Mouse (Mus musculus) CD8-positive naive resting alpha-beta T cell, adult 2 months (primary cell): ENCODE measurements around the gene Nucks1.
A peak's percentile ranks its signal among the peaks of the same experiment; 100 is the strongest.

Experiments
- DNase-seq, 2 experiments: peaks; one replicate each; pipeline ENCODE4 v3.0.0; 2022; ENCODE audit warnings: low read depth in 2 of 2, low spot score in 2 of 2

Nucks1 gene

GRCm38 (mm10) chr1:131919052-131919451 is 8.7 kb downstream of the Nucks1 start:
- no peak for DNase-seq

GRCm38 (mm10) chr1:131922100-131922499 is 11.8 kb downstream of the Nucks1 start:
- DNase-seq, result no peak

DNA sequence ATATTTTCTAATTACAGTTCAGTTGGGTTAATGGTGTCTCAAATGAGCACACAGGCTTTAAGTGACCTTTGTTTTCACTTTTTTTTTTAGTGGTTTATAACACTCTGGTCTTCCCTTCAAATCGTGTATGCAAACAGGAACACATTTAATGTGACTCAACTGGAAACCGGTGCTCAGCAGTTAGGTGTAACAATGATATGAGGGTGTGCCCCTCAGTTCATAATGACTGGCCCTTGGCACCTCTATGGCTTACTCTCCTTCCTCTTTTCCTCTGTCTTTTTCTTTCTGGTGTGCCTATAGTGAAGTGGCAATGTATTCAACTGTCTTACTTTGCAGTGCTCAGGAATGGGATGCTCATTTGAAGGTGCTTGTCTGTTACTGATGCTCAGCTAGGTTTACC is 23.1 kb downstream of the Nucks1 start:
- no peak for DNase-seq

GRCm38 (mm10) chr1:131937659-131938305 is 27.4 kb downstream of the Nucks1 start:
- peak in 1 of 2 experiments; percentile 13 for DNase-seq

DNA sequence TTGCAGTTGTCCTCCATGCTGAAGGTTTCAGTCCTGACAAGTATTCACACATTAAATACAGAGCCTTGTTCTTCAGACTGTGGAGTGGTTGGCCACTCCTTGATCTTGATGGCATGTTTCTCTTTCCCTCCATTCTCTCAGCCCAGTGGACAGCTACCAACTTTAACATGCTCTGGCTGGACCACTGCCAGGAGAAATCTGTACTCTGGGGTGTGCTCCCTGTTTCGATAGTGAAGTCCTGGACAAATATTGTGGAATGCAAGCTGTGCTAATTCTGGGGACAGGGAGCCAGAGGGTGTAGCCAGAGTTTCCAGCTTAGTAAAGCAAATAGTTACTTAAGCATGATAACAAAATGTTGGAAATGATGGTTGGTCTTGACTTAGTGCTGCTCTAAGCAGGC is 28.5 kb downstream of the Nucks1 start:
- DNase-seq, result no peak

- DNase-seq, result no peak
Observed at GRCm38 (mm10) chr1:131940711-131941244, 30.4 kb downstream of the Nucks1 start.

DNA sequence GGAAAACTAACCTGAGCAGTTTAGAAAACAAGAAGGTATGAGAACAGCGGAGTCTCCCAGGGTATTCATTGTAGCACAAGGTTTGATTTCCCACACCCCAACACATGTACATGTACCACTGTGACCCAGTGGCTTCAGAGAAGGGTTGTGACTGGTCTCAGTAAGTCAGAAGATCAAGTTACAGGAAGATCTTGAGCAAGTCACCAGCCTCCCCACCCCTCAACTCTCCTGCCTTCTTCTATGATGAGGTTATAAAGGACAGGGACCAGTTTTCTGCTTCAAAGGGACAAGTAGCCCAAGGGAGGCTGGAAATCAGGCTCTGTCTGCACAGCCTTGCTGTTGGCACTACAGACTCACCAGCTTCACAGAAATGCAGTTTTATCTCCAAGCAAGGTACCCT is 31.2 kb downstream of the Nucks1 start:
- no peak for DNase-seq

DNA sequence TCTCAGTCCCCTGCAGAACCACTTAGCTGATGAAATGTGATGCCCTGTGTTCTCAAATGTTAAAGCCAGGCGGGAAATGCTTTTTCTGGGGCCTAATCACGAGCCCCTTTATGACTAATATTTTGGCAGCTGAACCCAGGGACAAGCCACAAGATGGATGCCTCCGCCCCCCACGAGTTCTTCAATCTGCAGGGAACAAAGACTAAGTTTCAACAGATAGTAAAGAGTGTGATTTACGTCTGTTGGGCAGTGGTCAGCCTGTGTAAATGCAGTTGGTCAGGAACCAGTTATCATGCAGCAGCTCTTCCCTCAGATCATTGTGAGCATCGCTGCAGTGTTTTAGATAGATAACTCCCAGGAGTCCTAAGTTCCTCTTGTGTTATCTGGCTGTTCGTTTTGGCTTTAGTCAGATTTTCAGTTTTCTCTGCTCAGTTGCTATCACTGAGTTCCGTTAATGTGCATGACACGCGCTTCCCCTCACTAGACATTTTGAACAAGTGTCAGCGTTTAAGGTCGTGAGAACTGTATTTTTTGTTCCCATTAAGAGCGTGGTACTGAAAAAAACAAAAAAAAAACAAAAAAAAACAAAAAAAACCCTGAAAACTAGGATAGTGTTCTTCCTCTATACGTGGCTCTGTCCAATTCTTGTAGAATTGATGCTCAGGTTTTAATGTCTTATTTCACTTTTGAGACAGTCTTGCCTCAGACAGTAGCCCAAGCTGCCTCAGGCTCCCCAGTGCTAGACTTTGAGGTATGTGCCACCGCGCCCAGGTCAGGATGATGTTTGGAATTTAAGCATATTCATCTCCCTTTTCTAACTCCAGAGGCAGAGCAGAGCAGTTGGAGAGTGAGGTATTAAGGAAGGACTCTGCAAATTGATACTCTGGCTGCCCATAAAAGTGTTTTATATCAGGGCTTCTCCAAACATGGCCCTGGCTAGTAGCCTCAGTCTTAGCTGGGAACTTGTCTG is 32.6 kb downstream of the Nucks1 start:
- DNase-seq, result no peak

- no peak for DNase-seq
Observed at GRCm38 (mm10) chr1:131945674-131946440, 35.5 kb downstream of the Nucks1 start.

GRCm38 (mm10) chr1:131946462-131947215 is 36.3 kb downstream of the Nucks1 start:
- DNase-seq, result no peak

GRCm38 (mm10) chr1:131947997-131948525 is 37.7 kb downstream of the Nucks1 start:
- no peak for DNase-seq

GRCm38 (mm10) chr1:131954242-131954865 is 44.0 kb downstream of the Nucks1 start:
- no peak for DNase-seq

- no peak for DNase-seq
Observed at GRCm38 (mm10) chr1:131955131-131955757, 44.9 kb downstream of the Nucks1 start.

GRCm38 (mm10) chr1:131957416-131957815 is 47.1 kb downstream of the Nucks1 start:
- no peak for DNase-seq

GRCm38 (mm10) chr1:131961004-131961403 is 50.7 kb downstream of the Nucks1 start:
- no peak for DNase-seq

GRCm38 (mm10) chr1:131962606-131963084 is 52.3 kb downstream of the Nucks1 start, which contains the start of gene Slc45a3:
Gene Slc45a3 (plus strand): TSS chr1:131962967.
- DNase-seq, result no peak

GRCm38 (mm10) chr1:131963085-131963951 is 53.0 kb downstream of the Nucks1 start:
- DNase-seq, result no peak

DNA sequence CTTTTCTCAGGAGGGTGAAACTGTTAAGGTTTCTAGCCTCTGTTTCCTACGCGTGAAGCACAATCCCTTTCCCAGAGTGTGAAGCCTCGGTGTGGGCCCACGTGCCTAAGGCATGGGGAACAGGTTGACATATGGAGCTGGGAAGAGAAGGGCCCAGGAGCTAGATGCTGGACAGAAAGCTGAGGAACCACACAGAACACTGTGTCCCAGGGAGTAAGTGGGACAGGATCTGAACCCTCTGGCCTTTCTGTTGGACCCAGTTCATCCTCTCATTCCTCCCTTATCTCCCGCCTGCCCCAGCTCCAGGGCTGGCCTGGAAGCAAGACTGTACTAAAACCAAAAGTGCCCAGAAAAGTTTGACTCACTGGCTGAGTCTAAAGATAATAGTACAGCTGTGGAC is 53.8 kb downstream of the Nucks1 start:
- DNase-seq, result no peak
